Mouse (Mus musculus) neural tube, embryonic 14.5 days (tissue): ENCODE results near the gene Mbd3. TPM values are rescaled to one million over a fixed set of nuclear protein-coding genes. Genes with fewer than 3 reads are reported as not detected.

Experiments used
- ATAC-seq: fragments of 200-750 bp; cut with Nextera tagmentation; 2 replicates; pipeline ENCODE4 v1.8.0; 2017; ENCODE audit warnings: low read depth, mild to moderate bottlenecking, moderate TSS enrichment, moderate library complexity
- H3K27ac ChIP-seq: fragments of 300-500 bp; sonication (generic); 2 replicates; pipeline ENCODE4 v1.5.1; 2014; ENCODE audit warnings: low read depth, mild to moderate bottlenecking, control low read depth, low read length, moderate library complexity, mixed read lengths
- H3K27me3 ChIP-seq: fragments of 300-500 bp; sonication (generic); 2 replicates; pipeline ENCODE4 v1.6.1; 2014; ENCODE audit warnings: low read length; ENCODE audit not compliant: control insufficient read depth, insufficient read depth
- H3K36me3 ChIP-seq: fragments of 300-500 bp; sonication (generic); 2 replicates; pipeline ENCODE4 v1.6.1; 2014; ENCODE audit warnings: low read length, mixed read lengths; ENCODE audit not compliant: control insufficient read depth, insufficient read depth
- H3K4me1 ChIP-seq: fragments of 300-500 bp; sonication (generic); 2 replicates; pipeline ENCODE4 v1.6.1; 2014; ENCODE audit warnings: low read length; ENCODE audit not compliant: control insufficient read depth, insufficient read depth
- H3K4me2 ChIP-seq: fragments of 300-500 bp; sonication (generic); 2 replicates; pipeline ENCODE4 v1.6.1; 2014; ENCODE audit warnings: mild to moderate bottlenecking, low read depth, low read length, control low read depth
- H3K4me3 ChIP-seq: fragments of 300-500 bp; sonication (generic); 2 replicates; pipeline ENCODE4 v1.5.1; 2014; ENCODE audit warnings: low read depth, low read length, control low read depth, mixed read lengths
- H3K9ac ChIP-seq: fragments of 300-500 bp; sonication (generic); replicated peaks from 2 replicates; pipeline ENCODE4 v1.6.1; 2014; ENCODE audit warnings: low read depth, mild to moderate bottlenecking, control low read depth, low read length, mixed read lengths
- H3K9me3 ChIP-seq: fragments of 300-500 bp; sonication (generic); 2 replicates; pipeline ENCODE4 v1.6.1; 2016; ENCODE audit warnings: low read length; ENCODE audit not compliant: control insufficient read depth
- WGBS: fragments of 180-500 bp; shearing (Covaris S2); extraction: QIAGEN DNeasy Blood & Tissue Kit; methylation state at CpG from one replicate; pipeline ENCODE4 v1.1.7; 2014; 5-methylcytosine and 5-hydroxymethylcytosine counted together
- polyA plus RNA-seq: library from polyadenylated mRNA; unstranded; fragments of >200 nt; fragmentation: Nextera tagmentation; extraction: Ambion mirVana; gene quantifications from 2 replicates; pipeline ENCODE4 v1.2.1, GENCODE M21; 2014

The Mbd3 gene
- polyA plus RNA-seq, 1 experiment from 2014 or later = 162 TPM

- Histone ChIP-seq H3K4me2 (no peak overlapping the region), H3K9me3 (no peaks in the 10 kb centered on the region), H3K27me3 (no peaks in the 10 kb centered on the region), H3K4me3 (no peak overlapping the region), H3K9ac (no peak overlapping the region), H3K4me1 (peaks cover 15% of the 10 kb centered on the region), H3K27ac (no peak overlapping the region), H3K36me3 (peaks cover 47% of the 10 kb centered on the region)
- no peak for ATAC-seq
- WGBS = 93% methylated on average over 35 of the region's 35 CpGs
These were observed 4.2 kb downstream of the Mbd3 start for GRCm38 (mm10) chr10:80395025-80395627.

GRCm38 (mm10) chr10:80392687-80393086 lies 6.7 kb downstream of the Mbd3 start:
- Histone ChIP-seq H3K4me2 (no peak overlapping the region), H3K9ac (no peak overlapping the region), H3K4me1 (peaks cover 18% of the 10 kb centered on the region), H3K9me3 (no peaks in the 10 kb centered on the region), H3K4me3 (no peak overlapping the region), H3K36me3 (peaks cover 47% of the 10 kb centered on the region), H3K27me3 (no peaks in the 10 kb centered on the region), H3K27ac (no peak overlapping the region)
- no peak for ATAC-seq
- WGBS = 96% methylated on average over 5 of the region's 5 CpGs

GRCm38 (mm10) chr10:80390697-80391096 lies 8.7 kb downstream of the Mbd3 start:
- Histone ChIP-seq H3K9ac (no peak overlapping the region), H3K27me3 (peaks cover 2% of the 10 kb centered on the region; the same call in 1 of the 2 replicates), H3K36me3 (peaks cover 47% of the 10 kb centered on the region), H3K4me2 (no peak overlapping the region), H3K9me3 (no peaks in the 10 kb centered on the region), H3K27ac (no peak overlapping the region), H3K4me3 (no peak overlapping the region), H3K4me1 (peaks cover 8% of the 10 kb centered on the region)
- WGBS = 88% methylated on average over 9 of the region's 9 CpGs
- no peak for ATAC-seq

GRCm38 (mm10) chr10:80389185-80389708 lies 10.1 kb downstream of the Mbd3 start:
- no peak for ATAC-seq
- Histone ChIP-seq H3K4me2 (no peak overlapping the region), H3K36me3 (peaks cover 42% of the 10 kb centered on the region), H3K27ac (no peak overlapping the region), H3K4me3 (no peak overlapping the region), H3K27me3 (peaks cover 2% of the 10 kb centered on the region; the same call in 1 of the 2 replicates), H3K9me3 (no peaks in the 10 kb centered on the region), H3K9ac (no peak overlapping the region), H3K4me1 (peaks cover 16% of the 10 kb centered on the region)
- 79% methylated on average over 4 of the region's 4 CpGs for WGBS

- H3K4me3 ChIP-seq = no peak overlapping the region
- peaks cover 39% of the 10 kb centered on the region for H3K36me3 ChIP-seq
- no peak overlapping the region for H3K27ac ChIP-seq
- 22% methylated on average over 2 of the region's 2 CpGs for WGBS
- peaks cover 21% of the 10 kb centered on the region for H3K4me1 ChIP-seq
- H3K9ac ChIP-seq = no peak overlapping the region
- H3K9me3 ChIP-seq = no peaks in the 10 kb centered on the region
- no peak for ATAC-seq
- H3K27me3 ChIP-seq = peaks cover 2% of the 10 kb centered on the region; the same call in 1 of the 2 replicates
- H3K4me2 ChIP-seq = no peak overlapping the region
These were observed 10.6 kb downstream of the Mbd3 start for GRCm38 (mm10) chr10:80388731-80389130.

- peaks cover 29% of the 10 kb centered on the region for H3K4me1 ChIP-seq
- no peaks in the 10 kb centered on the region for H3K9me3 ChIP-seq
These were observed 11.8 kb downstream of the Mbd3 start, which contains the start of gene Mex3d for GRCm38 (mm10) chr10:80387522-80387959. TSS of gene Mex3d (minus strand) at chr10:80387659.

GRCm38 (mm10) chr10:80386735-80387471 lies 12.4 kb downstream of the Mbd3 start:
- Histone ChIP-seq H3K9ac (peak overlapping the region; percentile 100), H3K36me3 (peaks cover 36% of the 10 kb centered on the region), H3K27me3 (peaks cover 2% of the 10 kb centered on the region; the same call in 1 of the 2 replicates), H3K27ac (peak overlapping the region; percentile 97), H3K4me1 (peaks cover 29% of the 10 kb centered on the region), H3K4me2 (peak overlapping the region; percentile 99), H3K4me3 (peak overlapping the region; percentile 93), H3K9me3 (no peaks in the 10 kb centered on the region)
- 0 out of 2 replicates have a peak, but pooled peaks have one; percentile 2 for ATAC-seq
- under 1% methylated on average over 69 of the region's 94 CpGs for WGBS

More at GRCm38 (mm10) chr10:80387522-80387959, 11.8 kb downstream of the Mbd3 start, which contains the start of gene Mex3d:
- peak; percentile 29 for ATAC-seq
- Histone ChIP-seq H3K4me3 (peak within 1 kb of the TSS; percentile 93), H3K36me3 (peaks cover 36% of the 10 kb centered on the region), H3K4me2 (peak within 1 kb of the TSS; percentile 99), H3K27me3 (peaks cover 2% of the 10 kb centered on the region; the same call in 1 of the 2 replicates), H3K9ac (peak within 1 kb of the TSS; percentile 100), H3K27ac (peak within 1 kb of the TSS; percentile 97)
- WGBS = 0% methylated on average over 4 of the region's 61 CpGs

- under 1% methylated on average over 34 of the region's 34 CpGs for WGBS
- Histone ChIP-seq H3K27me3 (peaks cover 2% of the 10 kb centered on the region; the same call in 1 of the 2 replicates), H3K4me1 (peaks cover 31% of the 10 kb centered on the region), H3K4me2 (peak overlapping the region; percentile 99), H3K36me3 (peaks cover 36% of the 10 kb centered on the region), H3K27ac (peak overlapping the region; percentile 97), H3K9me3 (no peaks in the 10 kb centered on the region), H3K9ac (peak overlapping the region; percentile 100), H3K4me3 (peak overlapping the region; percentile 93)
- ATAC-seq = peak; percentile 68
These were observed 13.3 kb downstream of the Mbd3 start for GRCm38 (mm10) chr10:80385811-80386734.
